Mouse (Mus musculus) small intestine, adult 2 months (tissue): ENCODE data around the gene Kncn. TPM values are rescaled to one million over a fixed set of nuclear protein-coding genes. Genes with fewer than 3 reads are reported as not detected.

ENCODE experiments used
- H3K27ac ChIP-seq: fragments of 200-500 bp; 2 replicates; pipeline ENCODE4 v1.5.1; 2012; ENCODE audit warnings: low read depth, low read length, control low read depth, inconsistent platforms; ENCODE audit not compliant: insufficient read depth
- H3K27me3 ChIP-seq: fragments of 200-500 bp; 2 replicates; pipeline ENCODE4 v1.6.1; 2012; ENCODE audit warnings: mild to moderate bottlenecking, moderate library complexity, low read length, inconsistent platforms; ENCODE audit not compliant: control insufficient read depth, insufficient read depth
- H3K36me3 ChIP-seq: fragments of 200-500 bp; 2 replicates; pipeline ENCODE4 v1.6.1; 2012; ENCODE audit warnings: mild to moderate bottlenecking, low read length, control low read depth, inconsistent platforms; ENCODE audit not compliant: control insufficient read depth, insufficient read depth
- H3K4me1 ChIP-seq: fragments of 200-500 bp; 2 replicates; pipeline ENCODE4 v1.6.1; 2012; ENCODE audit warnings: low read length, inconsistent platforms, mixed read lengths; ENCODE audit not compliant: control insufficient read depth, insufficient read depth, insufficient read length
- H3K4me3 ChIP-seq: fragments of 200-500 bp; 2 replicates; pipeline ENCODE4 v1.5.1; 2012; ENCODE audit warnings: low read depth, mild to moderate bottlenecking, control low read depth, inconsistent platforms, low read length, moderate library complexity
- CTCF ChIP-seq: fragments of 200-500 bp; IDR thresholded peaks from 2 replicates; pipeline ENCODE4 v1.5.1; 2012; ENCODE audit warnings: low read depth, mild to moderate bottlenecking, control low read depth, inconsistent platforms, low read length, moderate library complexity, mixed read lengths; ENCODE audit not compliant: insufficient replicate concordance, insufficient read length; ENCODE audit errors: extremely low read depth
- POLR2A ChIP-seq: fragments of 200-500 bp; IDR thresholded peaks from 2 replicates; pipeline ENCODE4 v1.6.1; 2012; ENCODE audit warnings: low read depth, mild to moderate bottlenecking, control low read depth, inconsistent platforms, low read length, moderate library complexity
- WGBS: fragments of 180-500 bp; shearing (Covaris S2); methylation state at CpG from one replicate; pipeline ENCODE4 v1.1.7; 2018; 5-methylcytosine and 5-hydroxymethylcytosine counted together
- polyA plus RNA-seq: library from polyadenylated mRNA; depleted of rRNA; stranded (reverse); fragments of >200 nt; gene quantifications from 2 replicates; pipeline ENCODE4 v1.2.3, GENCODE M21; 2012

The Kncn gene
- polyA plus RNA-seq, 1 experiment, result not detected

DNA sequence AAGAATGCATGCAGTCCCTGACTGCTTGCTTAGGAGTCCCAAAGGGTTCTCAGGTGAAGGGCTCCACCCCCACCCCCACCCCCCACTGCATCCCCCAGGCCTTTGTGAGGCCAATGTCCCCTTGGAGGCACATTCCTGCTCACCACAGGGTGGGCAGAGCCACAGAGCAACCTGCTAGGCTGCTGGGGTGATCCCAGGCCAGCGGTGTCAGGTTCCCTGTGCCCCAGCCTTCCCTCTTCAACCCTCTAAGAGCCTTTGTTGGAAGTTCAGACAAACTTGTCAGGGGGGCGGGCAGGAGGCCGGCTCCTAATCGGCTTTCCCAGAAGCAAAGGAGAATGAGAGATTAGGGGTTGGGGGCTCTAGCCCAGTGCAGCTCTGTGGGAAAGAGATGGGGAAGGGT lies 27.4 kb downstream of the Kncn start:
- Histone ChIP-seq H3K27me3 (peaks cover 11% of the 10 kb centered on the region; the same call in 1 of the 2 replicates), H3K4me3 (no peak overlapping the region), H3K36me3 (no peaks in the 10 kb centered on the region), H3K4me1 (no peaks in the 10 kb centered on the region; the same call in 1 of the 2 replicates), H3K27ac (no peak overlapping the region)
- no peak for TF ChIP-seq CTCF
- no peak for TF ChIP-seq POLR2A
- WGBS, result 41% methylated on average over 4 of the region's 4 CpGs

DNA sequence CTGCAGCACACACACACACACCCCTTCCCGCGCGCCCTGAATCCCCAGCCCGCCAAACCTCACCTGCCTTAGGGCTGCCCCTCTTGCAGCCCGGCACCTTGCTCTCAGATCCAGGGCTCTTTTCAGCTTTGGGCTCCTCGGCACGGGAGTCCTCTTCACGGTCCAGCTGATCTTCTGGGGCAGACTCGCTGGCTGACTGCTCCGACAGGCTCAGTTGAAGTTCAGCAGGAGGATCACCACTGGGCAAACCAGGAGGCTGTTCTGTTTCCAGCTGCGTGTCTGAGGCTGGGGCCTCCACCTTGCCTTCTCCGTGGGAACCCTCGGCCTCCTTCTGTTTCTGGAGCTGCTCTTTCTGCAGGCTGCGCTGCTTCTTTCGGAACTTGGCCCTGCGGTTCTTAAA lies 35.7 kb downstream of the Kncn start:
- no peaks in the 10 kb centered on the region for H3K36me3 ChIP-seq
- H3K27me3 ChIP-seq, result peaks cover 12% of the 10 kb centered on the region
- no peaks in the 10 kb centered on the region for H3K4me1 ChIP-seq
- no peak overlapping the region for H3K27ac ChIP-seq
- H3K4me3 ChIP-seq, result no peak overlapping the region
- WGBS, result 83% methylated on average over 16 of the region's 16 CpGs
- TF ChIP-seq CTCF (no peak), POLR2A (no peak)

DNA sequence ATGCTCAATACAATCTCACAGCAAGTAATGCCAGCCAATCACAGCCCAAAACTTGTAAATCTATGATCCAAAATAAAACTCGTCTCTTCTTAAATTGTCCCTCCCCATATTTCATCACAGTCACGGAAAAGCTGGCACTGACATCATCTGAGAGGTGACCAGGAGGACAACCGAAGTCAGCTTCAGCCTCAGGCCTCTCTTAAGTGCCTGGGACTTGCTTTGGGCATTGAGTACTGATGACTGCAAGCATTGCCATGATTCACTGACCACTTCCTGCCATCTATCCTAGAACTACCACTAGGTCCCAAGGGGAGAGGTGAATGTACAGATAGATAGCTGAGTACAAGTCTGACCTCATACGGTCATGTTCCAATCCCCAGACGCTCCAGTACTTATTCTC lies 38.5 kb downstream of the Kncn start:
- no peaks in the 10 kb centered on the region for H3K36me3 ChIP-seq
- H3K27ac ChIP-seq, result no peak overlapping the region
- peaks cover 13% of the 10 kb centered on the region for H3K27me3 ChIP-seq
- WGBS, result 78% methylated on average over 5 of the region's 5 CpGs
- no peaks in the 10 kb centered on the region for H3K4me1 ChIP-seq
- TF ChIP-seq POLR2A (no peak), CTCF (no peak)
- no peak overlapping the region for H3K4me3 ChIP-seq

DNA sequence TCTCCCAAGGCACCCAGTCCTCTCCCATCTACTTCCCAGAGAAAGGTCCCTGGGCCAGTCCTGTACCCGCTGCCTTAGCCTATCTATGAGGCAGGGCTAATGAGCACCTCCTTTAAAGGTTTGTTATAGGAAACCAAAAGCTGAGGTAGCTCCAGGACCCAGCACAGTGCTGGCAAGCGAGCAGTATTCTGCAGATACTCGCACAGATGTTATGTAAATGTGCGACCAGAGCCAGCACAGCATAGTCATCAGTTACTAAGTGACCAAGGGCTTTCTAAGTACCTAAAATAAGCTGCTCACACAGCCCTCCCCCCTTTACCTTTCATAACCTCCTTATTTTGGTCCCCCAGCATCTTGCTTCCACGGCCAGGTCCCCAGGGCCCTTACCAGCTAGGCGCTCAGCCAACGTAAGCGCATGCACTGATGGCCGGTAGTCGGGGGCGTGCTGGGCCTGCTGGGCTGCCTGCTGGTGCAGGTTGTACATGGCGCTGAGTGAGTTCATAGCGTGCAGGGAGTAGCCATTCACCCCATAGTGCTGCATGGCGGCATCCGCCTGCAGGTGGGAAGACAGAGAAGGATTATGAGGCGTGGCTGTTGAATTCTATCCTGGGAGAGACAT lies 39.2 kb downstream of the Kncn start:
- Histone ChIP-seq H3K27ac (no peak overlapping the region), H3K4me1 (no peaks in the 10 kb centered on the region), H3K36me3 (no peaks in the 10 kb centered on the region), H3K4me3 (no peak overlapping the region), H3K27me3 (peaks cover 8% of the 10 kb centered on the region)
- 76% methylated on average over 16 of the region's 16 CpGs for WGBS
- TF ChIP-seq POLR2A, result no peak
- TF ChIP-seq CTCF, result no peak

DNA sequence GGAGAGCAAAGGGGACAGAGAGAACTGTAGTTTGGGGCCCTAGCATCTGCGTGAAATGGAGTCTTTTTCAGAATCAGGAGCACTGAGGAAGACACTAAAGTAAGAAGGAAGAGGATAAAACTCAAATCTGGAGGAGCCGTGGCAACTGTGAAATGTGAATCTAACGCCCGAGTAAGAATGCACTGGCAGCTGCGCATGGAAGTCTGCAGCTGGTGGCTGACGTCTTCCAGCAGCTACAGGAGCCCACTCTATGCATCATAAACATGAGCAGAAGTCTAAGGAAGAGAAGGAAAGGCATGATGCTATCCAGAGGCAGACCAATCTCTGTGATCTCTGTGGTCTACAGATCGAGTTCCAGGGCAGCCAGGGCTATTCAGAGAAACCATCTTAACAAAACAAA lies 43.4 kb downstream of the Kncn start:
- H3K27me3 ChIP-seq, result peaks cover 30% of the 10 kb centered on the region
- H3K4me3 ChIP-seq, result no peak overlapping the region
- 53% methylated on average over 7 of the region's 7 CpGs for WGBS
- TF ChIP-seq POLR2A, result no peak
- no peak overlapping the region for H3K27ac ChIP-seq
- no peaks in the 10 kb centered on the region for H3K4me1 ChIP-seq
- H3K36me3 ChIP-seq, result no peaks in the 10 kb centered on the region

DNA sequence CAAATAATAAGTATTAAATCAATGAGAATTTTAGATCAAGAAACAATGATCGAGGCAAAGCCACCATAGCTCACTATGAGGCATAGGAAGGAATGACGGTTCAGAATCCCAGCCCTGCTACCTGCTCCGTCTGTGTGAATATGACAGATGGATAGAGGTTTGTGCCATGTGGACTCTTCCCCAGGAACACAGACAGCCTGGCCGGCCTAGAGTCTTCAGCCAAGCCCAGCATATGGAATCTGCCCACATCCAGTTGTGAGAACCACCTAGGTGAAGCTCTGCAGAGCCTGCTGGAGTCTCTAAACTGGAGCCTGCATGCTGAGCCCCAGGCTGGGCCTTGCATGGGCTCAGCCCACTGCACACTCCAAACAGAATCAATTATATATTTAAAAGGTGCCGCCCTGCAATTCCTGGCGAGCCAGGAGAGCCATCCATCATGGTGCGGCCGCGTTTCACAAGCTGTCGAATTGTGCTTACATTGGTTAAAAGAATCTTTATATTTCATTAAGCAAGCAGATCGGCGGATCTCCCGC lies 47.4 kb downstream of the Kncn start:
- H3K36me3 ChIP-seq, result no peaks in the 10 kb centered on the region
- peaks cover 60% of the 10 kb centered on the region for H3K27me3 ChIP-seq
- no peak overlapping the region for H3K4me3 ChIP-seq
- WGBS, result 44% methylated on average over 13 of the region's 13 CpGs
- H3K4me1 ChIP-seq, result peaks cover 1% of the 10 kb centered on the region
- TF ChIP-seq CTCF, result no peak
- TF ChIP-seq POLR2A, result no peak
- H3K27ac ChIP-seq, result no peak overlapping the region

DNA sequence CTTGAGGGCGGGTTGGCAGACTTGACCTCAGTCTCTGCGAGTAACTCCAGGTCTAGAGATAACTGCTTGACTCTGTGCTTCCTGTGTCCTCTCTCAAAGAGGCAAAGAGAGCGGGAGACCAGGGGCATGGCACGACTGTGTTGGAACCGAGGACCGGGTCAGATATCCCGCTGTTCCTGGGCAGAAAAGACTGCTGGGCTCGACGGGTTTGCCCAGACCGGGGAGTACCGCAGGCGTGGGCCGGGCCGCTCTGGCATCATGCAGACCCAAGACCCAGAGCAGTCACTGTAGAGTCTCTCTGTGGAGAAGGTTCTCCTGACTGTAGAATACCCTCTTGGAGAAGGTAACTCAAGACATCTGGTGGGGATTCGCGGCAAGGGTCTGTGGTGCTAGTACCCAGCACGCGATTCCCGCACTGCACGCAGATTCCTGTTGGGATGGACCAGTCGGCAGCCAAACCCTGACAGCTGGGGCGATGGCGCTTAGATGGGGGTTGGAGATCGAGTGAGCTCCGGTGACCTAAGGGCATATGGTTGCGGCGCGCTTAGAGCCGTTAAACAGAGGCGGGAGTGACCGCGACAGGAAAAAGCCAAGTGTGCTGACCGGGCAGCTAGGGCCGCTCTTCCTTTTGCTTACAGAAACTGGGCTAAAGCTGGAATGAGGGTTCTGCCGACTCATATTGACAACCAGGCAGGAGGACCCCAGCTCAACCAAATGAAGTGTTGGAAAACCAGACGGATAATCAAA lies 51.8 kb downstream of the Kncn start:
- WGBS, result 2% methylated on average over 36 of the region's 36 CpGs
- H3K27me3 ChIP-seq, result peaks cover 80% of the 10 kb centered on the region
- H3K4me3 ChIP-seq, result no peak overlapping the region
- no peak overlapping the region for H3K27ac ChIP-seq
- peaks cover 13% of the 10 kb centered on the region for H3K4me1 ChIP-seq
- no peaks in the 10 kb centered on the region for H3K36me3 ChIP-seq
- TF ChIP-seq CTCF (no peak), POLR2A (no peak)
